Mouse (Mus musculus) bone marrow, adult 2 months (tissue): ENCODE measurements at regions not wholly inside any gene's neighbourhood (a gene's known extent, or its start where the extent isn't known, plus 50 kb on each side); places are given as distances from the start of the nearest gene placed in this dataset.

ENCODE experiments used
- H3K27ac ChIP-seq: fragments of 200-500 bp; 2 replicates; pipeline ENCODE4 v1.5.1; 2012; ENCODE audit warnings: low read depth, mild to moderate bottlenecking, control low read depth, inconsistent platforms, low read length; ENCODE audit not compliant: control insufficient read depth, poor library complexity, insufficient read depth
- H3K4me1 ChIP-seq: fragments of 200-500 bp; 2 replicates; pipeline ENCODE4 v1.6.1; 2011; ENCODE audit warnings: low read length; ENCODE audit not compliant: control insufficient read depth, insufficient read depth
- H3K4me3 ChIP-seq: fragments of 200-500 bp; replicated peaks from 2 replicates; pipeline ENCODE3; 2011; ENCODE audit warnings: mild to moderate bottlenecking, low read depth, low read length, control low read depth; ENCODE audit not compliant: control insufficient read depth
- CTCF ChIP-seq: fragments of 200-500 bp; IDR thresholded peaks from 2 replicates; pipeline ENCODE4 v1.5.1; 2011; ENCODE audit warnings: low read length, control low read depth; ENCODE audit not compliant: control insufficient read depth, insufficient read depth
- POLR2A ChIP-seq: fragments of 200-500 bp; IDR thresholded peaks from 2 replicates; pipeline ENCODE4 v1.6.1; 2011; ENCODE audit warnings: low read depth, mild to moderate bottlenecking, control low read depth, low read length, borderline replicate concordance; ENCODE audit not compliant: control insufficient read depth
- WGBS: fragments of 180-500 bp; shearing (Covaris S2); methylation state at CpG from one replicate; pipeline ENCODE4 v1.1.7; 2018; 5-methylcytosine and 5-hydroxymethylcytosine counted together

DNA sequence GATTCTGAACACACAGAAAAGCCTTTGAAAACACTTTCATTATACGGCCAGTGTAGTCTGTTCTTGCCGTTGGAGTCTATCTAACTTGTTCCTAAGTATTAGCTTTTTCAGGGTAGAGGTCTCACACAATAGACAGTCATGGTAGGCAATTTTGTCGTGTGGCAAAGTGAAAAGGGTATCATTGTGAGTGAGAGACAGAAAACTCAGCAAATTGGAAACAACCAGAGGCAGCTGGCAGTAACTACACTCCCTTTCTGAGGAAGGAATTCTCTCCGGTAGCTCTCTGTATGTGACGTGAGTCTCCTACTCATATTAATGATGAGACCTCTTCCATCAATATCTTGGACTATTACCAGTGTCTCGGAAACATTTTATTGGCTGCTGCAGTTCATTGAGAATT lies 413.8 kb upstream of the Hnrnpa3 start:
- no peak overlapping the region for H3K27ac ChIP-seq
- H3K4me1 ChIP-seq, result no peaks in the 10 kb centered on the region; the same call in 1 of the 2 replicates
- 88% methylated on average over 6 of the region's 6 CpGs for WGBS
- no peak for TF ChIP-seq CTCF
- no peak overlapping the region for H3K4me3 ChIP-seq

DNA sequence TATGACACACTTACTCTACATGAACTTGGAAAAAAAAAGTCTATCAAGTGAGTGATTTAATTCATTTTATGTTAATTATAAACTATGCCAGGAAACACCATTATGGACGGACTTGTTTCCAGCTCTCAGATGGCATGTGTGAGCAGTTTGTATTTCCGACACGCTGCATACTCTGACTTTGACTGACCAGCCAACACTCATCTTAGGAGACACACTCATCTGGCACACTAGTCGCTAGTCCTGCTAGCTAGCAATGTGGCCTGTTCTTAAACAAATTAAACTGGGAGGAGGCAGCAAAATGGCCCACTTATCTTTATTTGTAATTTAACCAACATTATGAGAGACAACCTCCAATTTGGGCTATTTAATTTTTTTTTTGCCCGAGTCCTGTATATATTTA lies 413.4 kb upstream of the Hnrnpa3 start:
- H3K4me1 ChIP-seq, result no peaks in the 10 kb centered on the region; the same call in 1 of the 2 replicates
- no peak for TF ChIP-seq POLR2A
- no peak for TF ChIP-seq CTCF
- H3K27ac ChIP-seq, result no peak overlapping the region
- no peak overlapping the region for H3K4me3 ChIP-seq
- 68% methylated on average over 5 of the region's 5 CpGs for WGBS

DNA sequence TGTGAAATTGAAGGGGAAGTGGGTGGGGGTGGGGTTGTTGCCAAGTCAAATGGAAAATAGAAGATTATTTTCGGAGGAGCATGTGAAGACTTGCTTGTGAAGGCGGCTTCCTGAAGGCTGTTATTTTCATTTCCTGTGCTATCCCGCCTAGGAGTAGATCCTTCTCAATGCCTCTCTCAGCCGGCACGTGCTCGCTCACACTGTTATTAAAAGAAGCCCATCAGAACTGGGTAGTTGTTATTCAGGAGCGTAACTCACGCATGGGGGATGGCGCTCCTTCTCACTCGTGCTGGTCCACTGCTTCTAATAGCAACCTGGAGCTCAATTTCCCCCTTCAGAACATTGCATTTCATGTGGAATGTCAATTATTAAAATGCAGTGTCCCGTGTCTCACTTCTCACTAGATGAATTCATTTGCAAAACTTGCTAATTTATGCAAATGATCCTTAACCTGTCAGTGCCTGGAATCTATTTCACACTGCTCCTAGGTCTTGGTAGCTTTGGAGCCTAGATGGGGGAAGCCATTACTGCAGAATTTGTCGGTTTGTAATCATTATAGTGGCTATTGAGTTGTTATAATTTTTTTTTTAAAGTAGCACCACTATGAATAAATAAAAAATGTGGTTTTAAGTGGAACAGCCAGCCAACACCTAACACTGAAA lies 412.8 kb upstream of the Hnrnpa3 start:
- Histone ChIP-seq H3K4me1 (no peaks in the 10 kb centered on the region; the same call in 1 of the 2 replicates), H3K4me3 (no peak overlapping the region), H3K27ac (no peak overlapping the region)
- WGBS, result 14% methylated on average over 12 of the region's 12 CpGs
- no peak for TF ChIP-seq POLR2A
- TF ChIP-seq CTCF, result no peak

DNA sequence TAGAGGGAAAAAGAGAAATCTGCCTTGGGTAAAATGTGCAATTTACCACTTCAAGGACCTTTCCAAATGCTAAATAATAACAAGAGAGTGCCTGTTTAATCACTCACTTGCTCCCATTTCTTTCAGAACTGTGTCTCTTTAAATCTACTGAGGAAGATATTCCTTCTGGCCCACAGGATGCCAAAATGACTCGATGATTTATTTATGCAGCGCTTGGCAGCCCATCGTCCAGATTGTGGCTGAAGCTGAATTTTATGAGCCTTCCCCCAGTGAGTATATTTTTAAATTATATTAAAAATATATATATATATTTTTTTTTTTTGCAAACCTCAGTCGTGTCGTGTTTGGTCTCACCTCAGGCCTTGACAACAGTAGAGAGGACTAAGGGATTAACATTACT lies 410.8 kb upstream of the Hnrnpa3 start:
- WGBS, result 21% methylated on average over 5 of the region's 5 CpGs
- Histone ChIP-seq H3K4me3 (no peak overlapping the region), H3K27ac (no peak overlapping the region), H3K4me1 (no peaks in the 10 kb centered on the region; the same call in 1 of the 2 replicates)
- no peak for TF ChIP-seq POLR2A
- no peak for TF ChIP-seq CTCF

DNA sequence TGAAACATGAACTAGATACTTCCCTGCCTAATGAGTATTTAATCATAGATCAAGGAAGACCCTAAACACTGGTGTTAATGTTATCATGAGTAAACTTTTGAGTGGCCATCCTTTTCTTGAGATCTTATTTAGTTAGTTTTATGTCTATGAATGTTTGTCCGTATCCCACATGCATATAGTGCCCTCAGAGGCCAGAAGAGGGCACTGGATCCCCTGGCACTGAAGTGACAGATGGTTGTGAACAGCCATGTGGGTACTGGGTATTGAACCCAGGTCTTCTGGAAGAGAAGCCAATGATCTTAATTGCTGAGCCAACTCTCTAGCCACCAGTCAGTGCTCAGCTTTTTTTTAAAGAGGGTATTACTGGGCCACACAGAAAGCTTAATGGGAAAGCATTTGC lies 408.6 kb upstream of the Hnrnpa3 start:
- no peak overlapping the region for H3K4me3 ChIP-seq
- H3K27ac ChIP-seq, result no peak overlapping the region
- 65% methylated on average over 1 of the region's 1 CpGs for WGBS
- TF ChIP-seq CTCF, result no peak
- no peak for TF ChIP-seq POLR2A
- H3K4me1 ChIP-seq, result no peaks in the 10 kb centered on the region; the same call in 1 of the 2 replicates

DNA sequence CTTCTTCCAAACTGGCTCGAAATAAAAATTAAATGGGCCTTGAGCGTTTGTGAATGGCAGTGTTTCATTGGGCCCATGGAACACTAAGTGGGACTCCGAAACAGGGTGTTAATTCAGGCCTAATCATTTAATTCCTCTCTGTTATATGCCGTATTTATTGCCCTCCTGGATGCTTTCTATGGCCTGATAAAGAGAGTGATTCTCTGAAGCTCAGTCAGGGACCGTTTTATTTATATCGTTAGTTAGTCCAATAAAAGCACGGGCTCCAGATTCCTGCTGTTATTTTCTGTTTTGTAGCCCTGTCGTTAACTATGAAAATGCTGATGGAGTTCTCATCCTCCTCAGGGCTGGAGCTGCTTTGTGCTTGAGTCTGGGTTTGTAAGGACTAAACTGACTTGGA lies 406.2 kb upstream of the Hnrnpa3 start:
- TF ChIP-seq POLR2A, result no peak
- TF ChIP-seq CTCF, result no peak
- H3K27ac ChIP-seq, result no peak overlapping the region
- H3K4me3 ChIP-seq, result no peak overlapping the region
- 83% methylated on average over 8 of the region's 8 CpGs for WGBS
- H3K4me1 ChIP-seq, result no peaks in the 10 kb centered on the region; the same call in 1 of the 2 replicates

DNA sequence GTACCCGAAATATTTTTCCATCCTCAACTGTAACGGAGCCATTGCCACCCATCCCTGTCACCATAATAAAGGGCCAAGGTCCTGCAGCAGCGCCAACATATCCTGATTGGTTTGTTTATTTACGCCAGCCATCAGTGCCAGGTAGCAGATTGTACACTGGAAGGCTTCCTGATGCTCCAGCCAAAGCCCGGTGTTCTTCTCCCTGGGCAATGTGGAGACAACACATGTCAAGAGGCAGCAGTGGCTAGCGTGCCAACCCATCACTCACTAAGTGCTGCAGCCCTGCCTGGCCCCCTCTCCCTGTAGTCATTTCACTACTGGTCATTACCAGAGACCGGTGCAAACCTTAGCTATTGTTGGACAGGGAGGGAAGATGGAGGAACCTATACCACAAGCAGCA lies 393.8 kb upstream of the Hnrnpa3 start:
- H3K4me1 ChIP-seq, result peaks cover 1% of the 10 kb centered on the region
- TF ChIP-seq POLR2A (no peak), CTCF (no peak)
- H3K27ac ChIP-seq, result no peak overlapping the region
- 77% methylated on average over 7 of the region's 7 CpGs for WGBS
- no peak overlapping the region for H3K4me3 ChIP-seq

DNA sequence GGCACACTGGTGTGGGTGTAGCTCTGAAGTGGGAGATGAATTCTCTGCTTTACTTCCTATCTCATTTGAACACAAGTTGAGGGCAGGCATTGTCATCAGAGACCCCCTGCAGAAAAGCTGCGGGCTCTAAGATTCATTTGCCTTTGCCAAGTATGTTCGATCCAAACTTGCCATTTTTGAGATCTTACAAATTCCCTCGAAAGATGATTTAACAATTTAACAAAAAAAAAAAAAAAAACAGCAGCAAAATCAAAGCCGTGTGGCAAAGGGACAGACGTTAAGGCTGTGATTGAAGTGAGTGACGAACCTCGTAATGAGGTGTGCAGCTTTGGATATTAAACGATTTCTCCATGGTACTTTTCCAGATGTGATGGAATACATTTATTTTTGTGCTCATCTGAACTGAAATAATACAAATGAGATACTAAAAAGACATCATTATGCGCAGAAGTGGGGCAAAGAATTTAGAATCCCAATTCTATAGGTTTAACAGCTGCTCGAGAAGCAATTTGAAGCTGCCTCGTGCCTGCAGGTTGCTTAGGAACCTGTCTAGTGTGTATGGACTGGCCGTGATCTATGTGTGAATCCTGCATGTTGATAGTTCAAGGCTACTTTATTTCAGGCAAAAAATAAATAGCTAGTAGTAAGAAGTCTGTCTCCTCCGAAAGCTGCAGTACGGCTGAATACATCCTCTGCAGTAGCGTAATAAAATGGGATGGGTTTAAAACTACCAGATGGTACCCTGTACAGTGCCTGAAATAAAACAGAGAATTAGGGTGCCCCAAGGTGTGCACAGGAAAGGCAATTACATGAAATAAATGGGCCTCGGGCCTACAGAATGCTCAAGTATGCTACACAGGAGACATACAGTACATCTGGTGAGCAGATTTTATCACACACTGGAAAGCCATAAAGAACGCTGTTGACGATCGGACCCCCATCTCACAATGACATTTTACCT lies 393.0 kb upstream of the Hnrnpa3 start:
- WGBS, result 86% methylated on average over 19 of the region's 19 CpGs
- Histone ChIP-seq H3K27ac (no peak overlapping the region), H3K4me1 (peaks cover 1% of the 10 kb centered on the region), H3K4me3 (no peak overlapping the region)
- TF ChIP-seq CTCF (no peak), POLR2A (no peak)

DNA sequence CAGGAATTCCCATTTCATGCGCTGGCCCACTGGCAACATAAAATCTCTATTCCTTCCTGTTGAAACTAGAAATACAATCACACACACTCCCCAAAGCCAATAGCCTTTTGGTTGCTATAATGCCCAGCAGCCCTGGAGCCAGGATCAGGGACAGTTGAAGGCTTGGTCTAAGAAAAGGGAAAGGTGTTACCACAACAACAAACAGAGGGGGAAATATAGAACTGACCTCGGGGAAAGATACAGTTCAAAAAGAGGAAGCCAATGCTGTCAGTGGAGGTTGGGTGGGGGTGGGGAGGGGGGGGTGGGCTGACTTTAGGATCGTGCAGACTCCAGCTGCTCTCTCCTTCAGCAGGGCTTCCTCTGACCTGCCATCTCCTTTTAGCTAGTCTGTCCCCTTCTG lies 391.1 kb upstream of the Hnrnpa3 start:
- TF ChIP-seq POLR2A, result no peak
- TF ChIP-seq CTCF, result no peak
- no peak overlapping the region for H3K4me3 ChIP-seq
- 24% methylated on average over 3 of the region's 3 CpGs for WGBS
- H3K27ac ChIP-seq, result no peak overlapping the region
- H3K4me1 ChIP-seq, result peaks cover 1% of the 10 kb centered on the region
